Mouse (Mus musculus) olfactory bulb, adult 2 months (tissue): ENCODE data around the gene 1700008O03Rik.
A peak's percentile ranks its signal among the peaks of the same experiment; 100 is the strongest.

Source experiments
- CTCF ChIP-seq: fragments of 200-500 bp; IDR thresholded peaks from 2 replicates; pipeline ENCODE4 v1.5.1; 2012; ENCODE audit warnings: low read depth, mild to moderate bottlenecking, low read length, moderate library complexity; ENCODE audit not compliant: insufficient read depth
- POLR2A ChIP-seq: fragments of 200-500 bp; IDR thresholded peaks from 2 replicates; pipeline ENCODE4 v1.6.1; 2012; ENCODE audit warnings: mild to moderate bottlenecking, low read depth, low read length, moderate library complexity; ENCODE audit not compliant: insufficient read depth

GRCm38 (mm10) chr7:44405346-44406014, 19.9 kb upstream of the 1700008O03Rik start:
- TF ChIP-seq CTCF (no peak), POLR2A (peak; percentile 51; the same call in 1 of the 2 replicates)
